Mouse (Mus musculus): Measurements from ENCODE around the gene Mettl1. TPM values are rescaled to one million over a fixed set of nuclear protein-coding genes. Genes with fewer than 3 reads are reported as not detected.

Mettl1 gene
- polyA plus RNA-seq, 2 experiments, result 12.5 to 19.3 TPM

GRCm38 (mm10) chr10:127001297-127001696, 39.9 kb upstream of the Mettl1 start:
- no peak overlapping the region for H3K4me2 ChIP-seq (ENCODE audit: low read depth)
- TF ChIP-seq EP300 (IDR thresholded peaks at IDR 0.05; ENCODE audit: low read depth) (no peak), CTCF (IDR thresholded peaks at IDR 0.05; ENCODE audit: low read depth) (no peak)

DNA sequence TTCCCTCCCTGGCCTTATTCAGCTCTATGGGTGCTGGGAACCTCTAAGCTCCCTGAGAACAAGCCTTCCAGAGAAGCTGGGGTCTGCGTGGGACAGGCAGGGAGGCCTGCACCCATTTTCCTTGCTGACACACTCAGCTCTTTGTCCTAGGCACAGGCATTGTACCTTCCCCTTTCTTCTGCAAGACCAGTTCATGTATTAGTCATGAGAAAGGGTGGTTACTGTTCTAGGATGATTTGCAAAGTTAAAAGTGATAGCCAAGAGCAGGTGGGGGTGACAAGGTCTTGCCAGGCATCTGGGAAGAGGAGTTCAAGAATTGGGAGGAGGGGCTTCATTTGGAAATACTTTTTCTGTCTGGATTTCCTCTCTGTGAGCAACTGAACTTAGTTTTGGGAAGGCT, 39.2 kb upstream of the Mettl1 start:
- no peaks in the 10 kb centered on the region; the same call in 1 of the 2 replicates for H3K36me3 ChIP-seq (replicated peaks; ENCODE audit: control insufficient read depth, insufficient read depth, low read depth)
- no peak for ATAC-seq (ENCODE audit: insufficient read depth)
- no peak overlapping the region for H3K9ac ChIP-seq (replicated peaks)
- H3K27ac ChIP-seq, result no peak overlapping the region
- H3K27me3 ChIP-seq (ENCODE audit: control insufficient read depth, insufficient read depth, low read length), result no peaks in the 10 kb centered on the region
- TF ChIP-seq CTCF (IDR thresholded peaks at IDR 0.05; ENCODE audit: low read depth) (no peak), EP300 (IDR thresholded peaks at IDR 0.05; ENCODE audit: low read depth) (no peak)
- H3K4me2 ChIP-seq (ENCODE audit: low read depth), result no peak overlapping the region
- H3K4me3 ChIP-seq (ENCODE audit: insufficient read depth in 1 of 2, low read depth in 2 of 2, low read length in 2 of 2), result no peak overlapping the region
- WGBS (ENCODE audit: insufficient replicate concordance), result 60% methylated on average over 1 of the region's 1 CpGs
- no peaks in the 10 kb centered on the region for H3K4me1 ChIP-seq (replicated peaks; ENCODE audit: control insufficient read depth in 2 of 2, insufficient read depth in 2 of 2, low read length in 1 of 2)
- no peaks in the 10 kb centered on the region for H3K9me3 ChIP-seq (ENCODE audit: control insufficient read depth, low read length)
- DNase-seq (ENCODE audit: low read depth in 3 of 3, low spot score in 3 of 3), result no peak

More at GRCm38 (mm10) chr10:127001297-127001696, 39.9 kb upstream of the Mettl1 start:
- Histone ChIP-seq H3K27me3 (ENCODE audit: control insufficient read depth, insufficient read depth, low read length) (no peaks in the 10 kb centered on the region), H3K4me1 (replicated peaks; ENCODE audit: control insufficient read depth in 2 of 2, insufficient read depth in 2 of 2, low read length in 1 of 2) (no peaks in the 10 kb centered on the region), H3K36me3 (replicated peaks; ENCODE audit: control insufficient read depth, insufficient read depth, low read depth) (no peaks in the 10 kb centered on the region; the same call in 1 of the 2 replicates), H3K4me3 (ENCODE audit: insufficient read depth in 1 of 2, low read depth in 2 of 2, low read length in 2 of 2) (no peak overlapping the region), H3K9ac (replicated peaks) (no peak overlapping the region), H3K9me3 (ENCODE audit: control insufficient read depth, low read length) (no peaks in the 10 kb centered on the region), H3K27ac (no peak overlapping the region)
- WGBS (ENCODE audit: insufficient replicate concordance), result 72% methylated on average over 9 of the region's 9 CpGs
- no peak for ATAC-seq (ENCODE audit: insufficient read depth)
- no peak for DNase-seq (ENCODE audit: low read depth in 3 of 3, low spot score in 3 of 3)

- DNase-seq (ENCODE audit: low read depth in 3 of 3, low spot score in 3 of 3) (no peak), ATAC-seq (ENCODE audit: insufficient read depth) (no peak)
- no peaks in the 10 kb centered on the region; the same call in 1 of the 2 replicates for H3K36me3 ChIP-seq (replicated peaks; ENCODE audit: control insufficient read depth, insufficient read depth, low read depth)
- H3K9ac ChIP-seq (replicated peaks), result no peak overlapping the region
- no peaks in the 10 kb centered on the region for H3K9me3 ChIP-seq (ENCODE audit: control insufficient read depth, low read length)
- TF ChIP-seq CTCF (IDR thresholded peaks at IDR 0.05; ENCODE audit: low read depth) (no peak), EP300 (IDR thresholded peaks at IDR 0.05; ENCODE audit: low read depth) (no peak)
- H3K27me3 ChIP-seq (ENCODE audit: control insufficient read depth, insufficient read depth, low read length), result no peaks in the 10 kb centered on the region
- no peak overlapping the region for H3K4me3 ChIP-seq (ENCODE audit: insufficient read depth in 1 of 2, low read depth in 2 of 2, low read length in 2 of 2)
- H3K4me1 ChIP-seq (replicated peaks; ENCODE audit: control insufficient read depth in 2 of 2, insufficient read depth in 2 of 2, low read length in 1 of 2), result no peaks in the 10 kb centered on the region
- no peak overlapping the region for H3K27ac ChIP-seq
- WGBS (ENCODE audit: insufficient replicate concordance), result 50% methylated on average over 5 of the region's 5 CpGs
- H3K4me2 ChIP-seq (ENCODE audit: low read depth), result no peak overlapping the region
Measured at GRCm38 (mm10) chr10:127002765-127003164, 38.4 kb upstream of the Mettl1 start.

DNA sequence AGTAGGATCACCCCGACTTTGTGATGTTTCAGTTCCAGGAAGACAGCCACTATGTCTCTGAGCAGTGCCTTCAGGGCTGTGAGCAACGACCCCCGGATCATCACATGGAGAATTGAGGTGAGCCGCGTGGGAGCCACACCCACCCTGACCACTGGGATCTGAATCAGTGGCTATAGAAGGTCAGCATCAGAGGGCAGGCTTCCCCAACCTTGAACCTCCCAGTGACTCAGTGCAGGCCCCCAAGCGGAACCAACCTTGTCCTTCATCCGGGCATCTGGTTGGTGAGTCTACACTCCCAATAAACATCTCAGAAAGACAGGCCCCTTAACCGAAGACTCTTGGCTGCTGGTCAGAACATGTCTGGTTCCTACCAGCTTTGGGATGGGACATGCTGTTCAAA, 37.9 kb upstream of the Mettl1 start:
- no peak for TF ChIP-seq CTCF (IDR thresholded peaks at IDR 0.05; ENCODE audit: low read depth)
- no peak for TF ChIP-seq EP300 (IDR thresholded peaks at IDR 0.05; ENCODE audit: low read depth)
- Histone ChIP-seq H3K4me1 (replicated peaks; ENCODE audit: control insufficient read depth in 2 of 2, insufficient read depth in 2 of 2, low read length in 1 of 2) (no peaks in the 10 kb centered on the region), H3K27ac (no peak overlapping the region), H3K4me2 (ENCODE audit: low read depth) (no peak overlapping the region), H3K9ac (replicated peaks) (no peak overlapping the region), H3K27me3 (ENCODE audit: control insufficient read depth, insufficient read depth, low read length) (no peaks in the 10 kb centered on the region), H3K4me3 (ENCODE audit: insufficient read depth in 1 of 2, low read depth in 2 of 2, low read length in 2 of 2) (no peak overlapping the region), H3K36me3 (replicated peaks; ENCODE audit: control insufficient read depth, insufficient read depth, low read depth) (no peaks in the 10 kb centered on the region; the same call in 1 of the 2 replicates), H3K9me3 (ENCODE audit: control insufficient read depth, low read length) (no peaks in the 10 kb centered on the region)
- WGBS (ENCODE audit: insufficient replicate concordance), result 77% methylated on average over 8 of the region's 8 CpGs
- ATAC-seq (ENCODE audit: insufficient read depth) (no peak), DNase-seq (ENCODE audit: low read depth in 3 of 3, low spot score in 3 of 3) (no peak)

- H3K9ac ChIP-seq (replicated peaks), result no peak overlapping the region
- no peaks in the 10 kb centered on the region for H3K4me1 ChIP-seq (replicated peaks; ENCODE audit: control insufficient read depth in 2 of 2, insufficient read depth in 2 of 2, low read length in 1 of 2)
- H3K4me3 ChIP-seq (ENCODE audit: insufficient read depth in 1 of 2, low read depth in 2 of 2, low read length in 2 of 2), result no peak overlapping the region
- DNase-seq (ENCODE audit: low read depth in 3 of 3, low spot score in 3 of 3) (no peak), ATAC-seq (ENCODE audit: insufficient read depth) (no peak)
- H3K36me3 ChIP-seq (replicated peaks; ENCODE audit: control insufficient read depth, insufficient read depth, low read depth), result no peaks in the 10 kb centered on the region
- no peak overlapping the region for H3K4me2 ChIP-seq (ENCODE audit: low read depth)
- no peaks in the 10 kb centered on the region for H3K27me3 ChIP-seq (ENCODE audit: control insufficient read depth, insufficient read depth, low read length)
- TF ChIP-seq EP300 (IDR thresholded peaks at IDR 0.05; ENCODE audit: low read depth) (no peak), CTCF (IDR thresholded peaks at IDR 0.05; ENCODE audit: low read depth) (no peak)
- no peak overlapping the region for H3K27ac ChIP-seq
- no peaks in the 10 kb centered on the region for H3K9me3 ChIP-seq (ENCODE audit: control insufficient read depth, low read length)
- 61% methylated on average over 7 of the region's 7 CpGs for WGBS (ENCODE audit: insufficient replicate concordance)
Measured at GRCm38 (mm10) chr10:127003806-127004205, 37.4 kb upstream of the Mettl1 start.
